Mouse (Mus musculus) mouse embryonic stem cell (cell line): Measurements from ENCODE around the gene St5.

ENCODE experiments used
- in situ Hi-C, 2 experiments: fragments of 300-500 bp; cut with MboI; formaldehyde crosslinking; loops; 1 replicate in 1 of 2; 3 replicates in 1 of 2; pipeline ENCODE4 v1.14.3; 2019 to 2020; ENCODE audit warnings: low sequenced_read_pairs in 2 of 2, low pct_unique_long_range_greater_than_20kb in 1 of 2, mixed read lengths in 1 of 2; ENCODE audit not compliant: unreplicated experiment in 1 of 2

St5 gene

DNA sequence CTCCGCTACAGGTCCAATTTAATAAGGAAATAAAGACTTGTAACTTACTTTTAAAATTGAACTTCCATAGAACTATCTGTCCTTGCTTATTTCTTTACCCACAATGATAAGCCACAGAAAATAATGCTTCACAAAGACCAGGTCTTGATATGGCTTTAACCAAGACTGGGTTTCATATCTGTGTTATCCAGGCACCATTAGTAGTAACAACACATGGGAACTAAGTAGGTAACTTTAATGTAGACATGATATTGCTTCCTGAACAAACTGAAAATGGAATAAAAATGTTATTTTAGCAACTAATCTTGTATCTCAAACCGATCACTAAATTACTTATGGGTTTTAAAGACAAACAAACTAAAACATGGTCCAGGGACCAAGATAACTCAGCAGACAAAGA, 44.1 kb downstream of the St5 start:
- in situ Hi-C loops = no loop called here

DNA sequence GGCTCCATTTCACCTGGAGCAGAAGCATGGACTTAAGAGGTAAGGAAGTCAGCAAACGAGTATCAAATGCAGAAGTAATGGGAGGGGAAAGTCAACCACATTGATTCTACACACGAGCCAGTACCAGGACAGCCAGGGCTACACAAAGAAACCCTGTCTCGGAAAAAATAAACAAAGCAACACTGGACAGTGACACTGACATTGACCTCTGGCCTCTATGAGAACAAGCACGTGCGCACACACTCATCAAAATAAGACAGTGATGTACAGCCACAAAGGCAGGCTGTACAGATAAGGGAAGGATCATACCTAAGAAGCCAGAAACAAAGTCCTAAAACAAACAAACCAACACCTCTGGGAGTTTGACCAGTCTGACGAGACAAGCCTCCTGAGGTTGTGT, 45.5 kb downstream of the St5 start:
- in situ Hi-C loops = no loop called here

DNA sequence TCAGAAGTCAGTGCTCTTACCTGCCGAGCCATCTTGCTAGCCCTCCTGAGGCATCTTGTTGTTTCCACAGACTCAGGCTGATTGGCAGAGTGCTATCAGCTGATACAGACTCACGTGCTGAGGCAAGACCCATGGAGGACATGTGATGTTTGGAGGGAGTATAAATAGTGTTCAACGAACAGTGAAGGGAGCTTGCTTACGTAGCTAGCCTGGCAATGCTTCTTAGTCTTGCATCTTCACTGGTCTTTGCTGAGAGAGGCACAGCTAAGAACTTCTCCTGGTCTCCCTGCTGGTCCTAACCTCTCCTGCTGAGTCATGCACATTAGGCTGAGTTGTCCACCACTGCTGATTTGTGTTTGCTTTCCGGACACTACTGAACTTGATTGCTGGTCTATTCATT, 48.5 kb downstream of the St5 start:
- in situ Hi-C loops = no loop called here

DNA sequence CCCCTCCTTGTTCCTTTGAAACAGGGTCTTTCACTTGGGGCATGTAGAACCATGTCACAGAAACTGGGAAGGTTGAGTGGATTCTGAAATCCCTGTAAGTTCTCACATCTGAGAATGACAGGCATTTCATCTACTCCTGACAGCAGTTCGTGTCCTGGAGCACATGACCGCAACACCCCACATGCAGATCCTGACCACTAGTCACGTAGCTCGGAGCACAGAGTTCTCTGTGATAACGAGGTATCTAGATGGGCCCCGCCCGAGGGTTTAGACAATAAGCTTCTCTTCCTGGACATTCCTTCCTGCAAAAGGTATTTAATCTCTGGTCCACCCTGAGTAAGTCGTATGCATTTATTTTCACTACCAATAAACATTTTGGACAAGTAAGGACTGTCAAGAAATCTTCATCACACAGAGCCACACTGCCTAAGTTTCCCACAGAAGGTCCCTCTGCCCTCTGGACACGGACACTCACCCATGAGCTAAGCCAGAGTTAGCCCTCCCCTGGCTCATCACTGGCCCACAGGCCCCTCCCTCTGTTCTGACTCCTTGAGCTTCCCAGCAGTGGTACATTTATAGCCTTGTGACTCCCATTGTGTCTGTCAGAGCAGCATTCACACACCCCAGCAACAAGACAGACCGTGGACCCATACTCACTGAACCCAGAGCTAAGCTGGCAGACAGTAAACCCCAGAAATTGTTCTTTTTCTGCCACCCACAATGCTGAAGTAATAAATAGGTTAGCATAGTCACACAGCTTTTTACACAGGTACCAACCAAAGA, 54.4 kb downstream of the St5 start:
- in situ Hi-C loops = no loop called here

DNA sequence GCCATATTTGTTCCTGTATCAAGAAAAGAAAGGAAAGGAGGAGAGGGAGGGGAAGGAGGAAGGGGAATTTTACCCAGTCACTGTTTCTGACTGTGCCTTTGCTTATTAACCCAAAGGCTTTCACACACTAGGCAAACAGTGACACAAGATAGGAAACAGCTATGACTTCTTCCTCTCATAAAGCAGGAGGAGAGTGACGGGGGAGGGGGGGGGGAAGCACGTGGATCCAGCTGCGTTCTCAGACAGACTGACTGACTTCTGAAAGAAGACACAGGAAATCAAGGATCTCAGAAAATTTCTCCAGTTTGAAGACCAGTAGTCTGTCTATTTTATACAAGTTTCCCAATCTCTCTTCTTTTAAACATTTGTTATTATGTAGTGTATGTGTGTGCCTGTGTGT, 56.8 kb downstream of the St5 start:
- in situ Hi-C loops = no loop called here

DNA sequence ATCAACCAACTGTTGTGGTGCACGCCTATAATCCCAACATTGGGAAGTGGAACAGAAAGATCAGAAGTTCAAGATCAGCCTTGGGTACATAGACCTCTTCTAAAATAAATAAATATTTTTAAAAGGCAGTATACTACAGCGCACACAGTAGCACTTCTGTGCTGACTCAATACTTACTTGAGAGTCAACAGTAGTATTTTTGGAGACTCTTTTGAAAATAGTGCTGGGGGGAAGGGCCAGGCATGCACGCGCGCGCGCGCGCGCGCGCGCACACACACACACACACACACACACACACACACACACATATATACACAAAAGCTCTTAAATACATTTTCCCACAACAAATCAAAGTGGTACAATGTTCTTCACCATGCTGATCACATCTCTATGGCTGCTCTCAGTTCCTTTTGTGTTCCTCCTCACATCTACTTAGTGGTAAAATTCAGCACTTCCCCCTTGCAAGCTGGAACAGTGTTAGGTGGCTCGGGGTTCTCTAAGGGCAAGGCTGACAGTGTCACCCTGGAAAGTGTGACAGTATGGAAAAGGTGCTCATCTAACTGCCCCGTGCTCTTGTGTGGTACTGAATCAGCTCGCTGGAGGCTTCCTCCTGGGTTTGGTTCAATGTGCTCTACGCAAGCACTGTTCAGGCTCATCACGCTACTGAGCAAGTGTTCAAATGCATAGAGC, 60.0 kb downstream of the St5 start:
- in situ Hi-C loops = no loop called here

DNA sequence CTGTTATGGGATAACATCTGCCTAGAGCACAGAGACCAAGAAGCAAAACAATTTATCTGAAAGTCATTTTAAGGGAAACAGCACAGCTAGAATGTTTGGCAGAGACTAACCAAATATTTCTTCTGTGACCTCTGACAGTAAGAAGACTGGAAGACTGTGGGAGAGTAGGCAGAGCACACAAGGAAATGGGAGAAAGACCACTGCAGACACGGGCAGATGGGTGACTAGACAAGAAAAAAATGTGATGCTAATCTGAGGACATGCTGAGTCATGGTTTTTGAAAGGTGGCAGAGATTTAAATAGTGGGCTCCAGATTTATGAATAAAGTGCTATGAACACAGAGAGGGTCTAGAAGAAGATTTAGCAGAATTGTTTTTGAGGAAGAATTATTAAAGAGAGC, 61.4 kb downstream of the St5 start:
- in situ Hi-C loops = no loop called here

DNA sequence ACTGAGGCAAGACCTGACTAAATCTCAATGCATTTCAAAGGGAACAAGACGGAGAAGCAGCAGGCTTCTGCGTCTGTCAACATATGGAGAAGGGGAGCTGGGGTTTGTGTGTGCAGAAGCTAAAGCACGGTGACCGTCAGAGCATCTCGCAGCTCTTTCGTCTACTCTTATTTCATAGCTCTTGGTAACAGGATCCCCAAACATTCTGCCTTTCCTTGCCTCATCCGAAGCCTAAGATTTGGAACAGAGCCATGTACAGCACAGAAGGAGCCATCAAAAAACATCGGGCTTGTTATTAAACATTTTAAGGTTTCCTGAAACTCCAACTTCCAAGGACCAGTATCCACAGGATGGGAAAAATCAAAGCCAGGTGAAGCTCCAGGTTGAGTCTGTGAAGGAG, 62.3 kb downstream of the St5 start:
- in situ Hi-C loops = no loop called here

DNA sequence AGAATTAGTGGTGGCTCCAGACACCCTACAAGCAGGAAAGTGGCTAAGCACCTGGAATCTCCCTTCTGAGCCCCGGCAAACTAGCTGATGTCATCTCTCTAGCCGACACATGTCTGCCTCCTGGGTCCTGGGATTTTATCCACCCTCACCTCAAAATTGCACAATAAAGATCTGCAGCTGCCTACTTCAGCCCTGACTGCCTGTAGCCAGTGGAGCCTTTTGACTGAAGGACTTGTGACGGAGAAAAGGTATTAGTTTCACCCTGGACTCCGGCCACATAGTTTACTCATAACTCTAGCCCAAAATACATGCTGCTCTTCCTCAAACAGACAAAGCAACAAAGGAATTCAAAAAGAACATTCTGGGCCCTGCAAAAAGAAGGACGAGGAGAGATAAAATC, 66.0 kb downstream of the St5 start:
- in situ Hi-C loops = no loop called here

DNA sequence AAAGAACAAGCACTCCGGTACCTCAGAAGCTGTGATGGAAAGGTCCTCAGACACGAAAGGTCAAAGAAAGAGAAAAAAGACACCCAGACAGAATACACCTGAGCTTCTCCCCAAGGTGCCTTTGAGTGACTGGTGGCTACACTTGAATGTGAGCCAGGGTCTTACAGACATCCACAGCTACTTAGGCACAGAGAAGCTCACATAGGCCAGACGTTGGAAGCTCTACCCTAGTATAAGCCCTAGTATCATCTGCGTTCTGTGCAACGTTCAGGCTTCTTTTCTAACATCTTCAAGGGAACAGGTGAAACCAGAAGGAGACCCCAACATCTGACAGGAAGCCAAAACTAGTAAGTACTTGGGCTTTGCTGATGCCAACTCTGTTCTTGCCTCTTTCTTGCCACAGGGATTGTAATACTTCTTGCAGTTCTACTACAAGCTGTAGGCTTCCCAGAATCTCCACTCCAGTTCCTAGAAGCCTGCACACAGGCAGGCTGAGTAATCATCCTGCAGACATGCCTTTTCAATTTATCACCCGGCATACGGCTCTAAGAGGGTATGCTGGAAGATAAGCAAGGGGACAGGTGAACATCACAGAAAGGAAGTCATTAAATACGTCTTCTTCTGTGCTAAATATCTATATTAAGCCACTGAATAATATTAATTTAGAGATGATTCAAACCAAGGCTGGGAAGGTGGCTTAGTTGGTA, 67.2 kb downstream of the St5 start:
- in situ Hi-C loops = no loop called here

DNA sequence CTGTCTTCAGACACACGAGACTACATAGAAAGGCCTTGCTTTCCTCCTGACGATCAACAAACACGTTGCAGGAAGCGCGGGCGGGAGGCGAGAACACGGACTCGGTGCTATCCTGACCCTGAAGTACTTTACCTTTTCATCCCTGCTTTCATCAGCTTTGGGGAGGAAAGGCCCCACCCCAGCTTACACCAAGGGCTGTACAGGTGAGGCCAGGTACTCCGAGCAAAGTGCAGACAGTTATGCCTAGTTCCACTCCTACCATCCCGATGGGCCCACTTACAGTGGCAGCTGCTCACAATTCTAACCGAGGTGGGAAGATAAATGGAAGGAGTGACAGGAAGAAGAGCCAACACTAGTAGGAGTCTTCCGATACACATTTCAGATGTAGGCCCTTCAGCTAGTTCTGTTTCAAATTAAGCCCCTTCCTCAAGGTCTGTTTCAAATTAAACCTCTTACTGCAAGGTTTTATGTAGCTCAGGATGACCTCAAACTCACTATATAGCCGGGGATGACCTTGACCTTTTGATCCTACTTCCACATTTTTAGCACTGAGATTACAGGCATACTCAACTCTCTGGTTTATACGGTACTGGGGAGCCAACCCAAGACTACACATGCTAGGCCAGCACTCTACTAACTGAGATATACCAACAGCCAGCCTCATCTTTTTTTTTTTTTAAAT, 69.9 kb downstream of the St5 start:
- in situ Hi-C loops = no loop called here

DNA sequence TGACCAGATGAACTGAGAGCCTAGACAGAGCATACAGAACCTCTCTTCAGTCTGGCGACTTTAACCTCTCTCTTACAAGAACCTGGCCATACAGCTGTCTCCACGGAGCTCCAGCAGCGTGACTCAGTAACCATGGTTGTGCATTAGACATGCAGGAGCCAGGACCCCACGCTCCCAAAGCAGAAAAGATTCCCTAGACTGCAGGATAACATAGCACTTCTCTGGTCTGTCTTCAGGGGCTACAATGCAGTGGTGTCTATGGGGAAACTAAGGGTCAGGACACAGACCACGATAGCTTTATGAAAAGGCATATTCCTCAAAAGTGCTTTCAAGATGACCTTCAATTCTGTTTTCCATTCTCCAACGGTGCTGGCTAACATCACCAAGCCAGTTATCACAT, 72.1 kb downstream of the St5 start:
- in situ Hi-C loops = no loop called here

DNA sequence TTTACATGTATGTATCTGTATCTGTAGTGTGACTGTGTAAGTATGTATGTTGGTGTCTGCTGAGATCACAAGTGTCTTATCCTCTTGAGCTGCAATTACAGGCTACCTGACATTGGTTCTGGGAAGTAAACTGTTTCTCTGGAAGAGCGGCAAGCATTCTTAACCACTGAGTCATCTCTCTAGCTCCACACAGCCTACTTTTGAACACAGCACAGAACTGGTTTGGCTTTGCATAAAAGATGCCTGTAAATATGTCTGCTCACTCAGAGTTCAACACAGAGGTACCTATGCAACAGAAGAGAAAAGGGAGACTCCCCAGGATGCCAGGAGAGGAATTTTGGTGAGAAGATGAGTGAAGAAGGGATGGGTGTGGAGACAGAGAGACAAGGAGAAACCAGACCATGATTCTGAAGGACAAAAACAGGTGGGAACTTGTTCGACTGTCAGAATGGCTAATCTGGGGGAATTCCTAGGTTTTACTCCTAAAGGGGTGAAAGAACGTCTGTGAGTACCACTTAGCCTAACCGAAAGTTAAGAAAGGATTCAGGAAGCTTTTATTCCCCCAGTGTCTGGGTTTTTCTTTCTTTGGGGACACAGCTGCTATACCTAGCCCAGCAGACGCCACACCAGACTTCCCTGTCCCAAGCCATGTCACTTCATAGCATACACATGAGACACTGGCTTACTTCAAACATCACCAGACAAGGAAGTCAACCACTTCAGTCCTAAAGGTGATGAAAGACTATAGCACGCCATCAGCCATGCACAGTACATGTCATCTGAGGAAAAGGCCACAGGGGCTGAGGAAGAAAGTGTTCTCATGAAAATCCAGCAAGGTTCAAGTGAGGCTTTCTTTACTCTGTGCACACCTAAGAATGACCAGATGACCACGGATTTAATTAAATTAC, 73.3 kb downstream of the St5 start:
- in situ Hi-C loops = no loop called here

DNA sequence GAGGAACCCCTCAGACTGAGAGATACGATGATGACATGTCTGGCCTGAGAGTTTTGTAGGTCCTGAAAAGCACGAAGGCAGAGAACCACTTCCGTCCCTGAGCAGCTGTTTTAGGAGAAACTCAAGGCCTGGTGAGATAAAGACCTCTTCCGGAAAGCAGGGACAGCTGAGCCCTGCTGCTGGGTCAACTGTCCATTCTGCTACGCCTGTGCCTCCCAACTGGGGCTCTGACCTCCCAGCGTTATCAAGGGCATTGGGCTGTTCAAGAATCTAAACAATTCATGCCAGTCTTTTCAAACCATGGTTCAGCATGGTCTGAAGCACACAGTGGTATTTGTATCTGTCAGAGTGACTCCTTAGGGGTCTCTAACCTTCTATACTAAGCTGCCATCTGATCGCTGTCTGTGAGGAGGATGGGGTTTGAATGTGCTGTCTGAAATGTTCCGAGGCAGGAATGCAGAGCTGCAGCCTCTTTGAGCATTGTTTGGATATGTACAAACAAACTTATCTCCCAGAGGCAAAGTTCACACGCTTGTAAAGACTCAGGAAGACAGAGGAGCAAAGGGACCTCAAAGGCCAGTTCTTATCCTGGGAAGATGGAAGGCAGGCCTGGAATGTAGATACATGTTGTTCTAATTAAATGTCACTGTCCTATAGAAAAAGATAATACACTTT, 74.3 kb downstream of the St5 start:
- in situ Hi-C loops = no loop called here

DNA sequence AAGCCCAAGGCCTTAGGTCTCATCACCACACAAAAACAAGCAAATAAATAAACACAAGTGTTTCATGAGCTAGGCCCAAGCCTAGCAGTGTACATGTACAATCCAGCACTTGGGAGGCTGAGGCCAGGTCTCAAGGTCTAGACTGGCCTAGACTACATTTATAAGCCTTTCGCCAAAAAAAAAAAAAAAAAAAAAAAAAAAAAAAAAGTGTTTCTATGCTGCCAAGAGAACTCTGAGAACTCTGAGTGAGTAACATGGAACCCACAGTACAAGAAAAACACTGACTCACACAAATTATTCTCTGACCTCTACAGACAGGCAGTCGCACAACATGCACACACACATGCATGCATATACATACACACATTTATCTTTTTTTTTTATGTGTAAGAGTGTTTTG, 75.6 kb downstream of the St5 start:
- in situ Hi-C loops = no loop called here

DNA sequence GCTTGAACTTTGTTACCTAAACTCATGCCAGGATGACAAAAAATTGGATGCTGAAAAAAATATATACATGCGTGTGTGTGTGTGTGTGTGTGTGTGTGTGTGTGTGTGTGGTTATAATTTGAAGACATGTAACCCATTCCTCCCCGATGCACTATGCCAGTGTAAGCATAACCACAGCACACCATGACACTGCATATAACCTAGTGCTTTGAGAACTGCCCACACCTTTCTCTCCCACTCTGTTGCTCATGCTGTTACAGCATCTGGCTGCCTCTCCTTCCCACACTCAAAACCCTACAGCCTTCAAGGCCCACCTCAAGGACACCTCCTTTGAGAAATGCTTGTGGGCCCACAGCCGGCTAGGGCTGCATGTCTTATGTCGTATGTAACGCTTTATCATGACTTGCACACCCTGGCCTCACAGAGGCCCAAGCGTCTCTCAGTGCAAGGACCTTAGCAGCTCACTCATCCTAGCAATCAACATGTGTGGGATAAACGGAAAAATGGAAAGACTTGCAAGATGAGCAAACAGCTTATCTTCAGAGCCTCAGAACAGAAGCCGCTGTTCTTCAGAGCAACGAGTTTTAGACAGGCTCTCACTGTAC, 81.1 kb downstream of the St5 start:
- in situ Hi-C loops = no loop called here

DNA sequence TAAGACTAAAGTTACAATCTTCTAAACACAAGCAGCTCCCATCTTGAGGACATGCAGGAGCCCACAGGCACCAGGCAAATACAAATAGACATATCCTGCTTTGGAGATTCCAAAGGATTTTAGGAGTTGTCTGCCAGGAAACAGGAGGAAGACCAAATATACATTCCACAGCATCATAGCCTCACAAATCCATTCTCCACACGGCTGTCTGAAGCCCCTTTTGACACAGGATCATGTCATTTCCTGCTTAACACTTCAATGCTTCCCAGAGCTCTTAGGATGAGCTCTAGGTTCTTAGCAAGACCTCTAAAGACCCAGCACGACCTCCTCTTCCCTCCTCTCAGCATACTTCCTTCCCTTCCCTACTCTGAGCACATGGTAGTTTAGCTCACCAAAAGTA, 82.4 kb downstream of the St5 start:
- in situ Hi-C loops = no loop called here
